Mouse (Mus musculus) right cerebral cortex, postnatal 4 days (tissue): ENCODE measurements around the gene Vps45.
A peak's percentile ranks its signal among the peaks of the same experiment; 100 is the strongest.
"Not testable (repeated sequence)": the region's sequence is repeated elsewhere in the genome, so short reads cannot be mapped to it uniquely, and the experiment has no call there.

ENCODE experiments used
- DNase-seq: peaks from one replicate; pipeline ENCODE4 v3.0.0-alpha.2; 2022

Vps45 gene

DNA sequence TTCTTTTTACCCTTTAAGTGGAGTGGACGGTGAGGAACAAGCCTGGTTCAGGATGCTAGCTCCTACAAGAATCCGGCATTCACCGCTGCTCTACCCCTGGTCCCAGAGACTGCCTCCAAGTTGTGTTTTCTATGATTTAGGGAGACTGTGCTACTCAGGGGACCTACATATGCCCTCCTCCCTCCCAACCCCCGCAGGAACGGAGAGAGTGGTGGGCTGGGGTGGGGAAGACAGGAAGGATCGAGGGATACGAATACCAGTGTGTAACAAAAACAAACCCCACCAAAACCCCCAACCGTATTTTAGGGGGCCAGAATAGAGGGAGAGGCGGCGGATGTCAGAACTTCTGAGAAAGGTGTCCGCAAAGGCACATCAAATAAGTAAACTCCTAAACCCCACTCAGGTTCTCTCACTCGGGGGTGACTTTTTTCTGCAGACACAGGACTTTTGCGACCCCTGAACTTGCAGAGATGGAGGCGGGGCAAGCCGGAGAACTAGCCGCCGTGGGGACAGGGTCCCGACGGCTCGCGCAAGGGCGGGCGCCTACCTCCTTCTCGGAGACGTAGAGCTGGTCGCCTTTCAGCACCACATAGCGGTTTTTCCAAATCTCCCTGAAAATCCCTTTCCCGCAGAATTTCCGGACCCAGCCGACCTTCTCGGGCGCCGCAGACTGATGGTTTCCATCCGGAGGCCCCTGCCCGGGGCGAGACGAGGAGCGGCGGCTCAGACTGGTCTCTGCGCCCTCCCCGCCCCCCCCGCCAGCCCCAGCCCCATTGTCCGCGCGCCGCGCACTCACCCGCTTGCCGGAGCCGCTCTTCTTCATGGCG, 63.1 kb downstream of the Vps45 start:
- DNase-seq = peak; percentile 55

DNA sequence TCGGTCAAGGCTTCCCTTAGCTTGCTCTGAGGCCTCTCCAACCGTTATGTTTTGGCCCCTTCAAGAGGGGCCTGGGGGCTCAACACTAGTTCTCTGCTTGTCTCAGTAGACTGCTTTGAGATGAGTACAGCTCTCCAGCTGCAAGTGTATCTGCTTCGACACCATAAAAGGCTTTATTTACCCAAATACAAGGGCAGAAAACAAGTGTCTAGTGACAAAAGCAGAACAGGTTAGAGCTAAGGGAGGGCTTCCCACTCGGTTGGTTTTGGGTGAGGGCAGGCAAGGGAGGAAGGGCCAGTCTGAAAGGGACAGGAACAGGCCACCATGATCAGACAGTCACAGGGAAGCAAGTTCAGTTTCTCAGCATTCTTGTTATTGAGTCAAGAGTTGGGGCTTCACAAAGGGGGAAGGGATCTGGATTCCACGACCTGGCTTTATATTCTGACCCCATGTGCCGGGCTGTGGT, 63.9 kb downstream of the Vps45 start:
- DNase-seq = no peak

DNA sequence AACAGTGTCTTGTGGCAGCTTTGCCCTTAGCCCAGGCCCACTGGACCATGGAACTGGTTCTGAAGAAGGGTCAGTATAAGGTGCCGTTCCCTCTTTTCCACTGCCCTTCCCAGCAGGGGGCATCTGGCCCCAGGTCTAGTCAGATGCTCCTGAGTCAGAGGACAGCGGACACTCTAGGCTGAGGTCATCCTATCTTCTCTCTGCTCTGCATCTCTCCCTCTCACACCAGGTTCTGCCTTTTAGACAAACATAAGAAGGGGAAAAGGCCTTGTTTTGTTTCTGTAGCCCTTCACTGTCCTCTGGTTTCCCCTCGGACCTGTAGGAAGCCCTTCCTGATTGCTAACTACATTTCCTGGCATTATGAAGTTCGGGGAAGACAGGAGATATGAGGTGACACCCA, 64.4 kb downstream of the Vps45 start:
- DNase-seq = no peak

DNA sequence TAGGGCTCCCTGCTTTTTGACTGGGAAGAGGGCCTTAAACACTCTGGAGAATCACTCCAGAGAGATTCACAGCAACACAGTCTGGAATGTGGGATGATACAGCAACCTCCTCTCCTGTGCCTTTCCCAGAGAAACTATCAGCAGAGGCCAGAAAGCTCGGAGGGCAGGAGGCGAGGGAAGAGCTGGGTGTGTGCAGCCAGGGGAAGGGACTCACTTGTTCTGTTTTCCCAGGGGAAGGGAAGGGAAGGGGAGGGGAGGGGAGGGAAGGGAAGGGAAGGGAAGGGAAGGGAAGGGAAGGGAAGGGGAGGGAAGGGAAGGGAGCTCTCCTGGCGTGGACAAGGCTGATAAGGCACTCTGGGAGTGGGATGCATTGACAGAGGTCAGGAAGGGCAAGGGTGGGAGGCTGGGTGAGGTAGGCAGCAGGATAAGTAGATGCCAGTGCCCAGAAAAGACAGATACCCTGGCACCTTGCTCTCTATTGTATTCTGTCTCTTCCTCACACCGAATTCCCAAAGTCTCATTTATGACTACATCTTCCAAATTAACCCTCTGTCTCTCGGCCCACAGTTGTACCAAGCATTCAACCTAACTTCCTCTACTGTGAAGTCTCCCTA, 65.2 kb downstream of the Vps45 start:
- DNase-seq = no peak

DNA sequence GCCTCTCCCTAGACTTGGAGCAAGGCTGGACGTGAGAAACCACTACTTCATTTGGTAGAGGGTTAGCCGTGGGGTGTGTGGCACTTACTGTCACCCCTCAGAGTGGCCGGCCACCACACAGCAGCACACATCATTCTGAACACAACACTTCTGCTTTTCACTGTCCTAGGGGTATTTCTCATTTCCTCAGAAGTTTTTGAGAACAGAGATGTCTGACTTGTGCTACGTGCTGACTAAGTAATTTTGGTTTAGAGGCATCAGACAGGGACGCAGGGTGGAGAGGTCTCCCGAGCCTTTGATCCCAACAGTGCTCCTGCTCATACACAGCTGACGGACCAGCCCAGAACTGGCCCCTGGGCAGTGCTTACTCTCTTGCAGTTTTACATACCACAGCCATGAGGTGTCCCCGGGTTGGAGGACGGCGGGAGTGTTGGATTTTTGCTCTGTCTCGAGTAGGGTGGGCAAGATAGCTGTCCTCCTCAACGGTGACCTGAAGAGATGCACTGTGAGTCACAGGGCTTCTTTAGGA, 67.8 kb downstream of the Vps45 start:
- DNase-seq = no peak

DNA sequence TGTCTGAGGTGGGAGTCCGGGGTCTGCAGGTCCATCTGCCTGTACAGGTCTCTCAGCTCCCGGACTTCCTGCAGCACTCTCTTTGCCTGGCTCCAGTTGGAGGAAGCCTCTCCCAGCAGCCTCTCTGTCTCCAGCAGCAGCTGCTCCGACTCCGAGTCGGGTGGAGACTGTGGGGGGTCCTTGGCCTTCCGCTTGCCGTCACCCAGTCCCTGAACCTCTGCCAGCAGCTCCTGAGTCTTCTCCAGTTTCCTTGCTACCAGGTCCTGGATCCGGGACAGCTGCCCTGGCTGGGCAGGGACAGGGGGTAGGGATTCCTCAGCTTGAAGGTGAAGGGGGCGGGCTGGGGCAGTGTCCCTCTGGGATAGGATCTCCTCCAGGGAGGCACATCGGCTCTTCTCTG, 69.3 kb downstream of the Vps45 start:
- peak; percentile 38 for DNase-seq

DNA sequence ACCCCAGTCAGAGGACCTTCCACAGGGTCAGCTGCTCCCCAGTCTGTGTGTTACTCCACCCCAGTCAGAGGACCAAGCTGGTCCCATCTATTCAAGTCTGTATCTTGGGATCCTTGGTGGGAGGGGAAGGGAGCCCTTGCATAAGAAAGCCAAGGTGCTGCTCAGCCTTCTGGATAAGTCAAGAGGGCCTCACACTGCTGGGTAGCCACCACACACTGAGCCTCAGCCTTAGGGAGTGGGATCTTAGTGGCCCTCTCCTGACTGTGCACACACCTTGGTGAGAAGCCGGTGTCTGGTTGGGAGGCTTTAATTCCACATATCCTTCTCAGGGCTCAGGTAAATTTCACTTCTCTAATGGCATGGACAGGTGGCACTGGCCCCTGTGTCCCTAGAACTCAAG, 70.1 kb downstream of the Vps45 start:
- no peak for DNase-seq

DNA sequence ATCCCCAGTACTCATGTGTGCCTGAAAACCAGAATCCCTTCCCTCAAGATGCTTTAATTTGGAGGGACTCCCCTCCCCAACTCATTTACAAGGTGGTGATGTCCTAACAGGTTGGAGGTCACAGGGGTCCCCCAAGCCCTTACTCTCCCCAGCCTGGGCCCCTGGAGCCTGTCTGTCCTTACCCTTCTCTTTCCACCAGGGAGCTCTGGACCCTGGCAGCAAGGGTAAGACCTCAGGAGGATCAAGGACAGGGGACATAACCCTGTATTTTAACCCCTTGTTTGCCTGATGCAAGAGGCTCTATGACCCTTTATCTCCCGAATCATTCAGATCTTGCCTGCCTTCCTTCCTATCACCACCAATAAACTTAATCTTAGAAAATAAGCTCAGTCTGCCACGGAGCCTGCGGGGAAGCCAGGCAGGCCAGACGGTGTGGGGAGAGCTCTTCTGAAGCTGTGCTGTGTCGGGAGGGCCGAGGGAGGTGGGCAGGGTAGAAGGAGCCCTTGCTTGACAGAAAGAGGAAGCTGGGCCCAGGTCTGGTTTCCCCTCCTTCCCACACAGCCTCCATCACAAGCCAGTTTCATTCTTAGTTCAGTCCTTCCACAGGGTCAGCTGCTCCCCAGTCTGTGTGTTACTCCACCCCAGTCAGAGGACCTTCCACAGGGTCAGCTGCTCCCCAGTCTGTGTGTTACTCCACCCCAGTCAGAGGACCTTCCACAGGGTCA, 70.7 kb downstream of the Vps45 start:
- DNase-seq = no peak

DNA sequence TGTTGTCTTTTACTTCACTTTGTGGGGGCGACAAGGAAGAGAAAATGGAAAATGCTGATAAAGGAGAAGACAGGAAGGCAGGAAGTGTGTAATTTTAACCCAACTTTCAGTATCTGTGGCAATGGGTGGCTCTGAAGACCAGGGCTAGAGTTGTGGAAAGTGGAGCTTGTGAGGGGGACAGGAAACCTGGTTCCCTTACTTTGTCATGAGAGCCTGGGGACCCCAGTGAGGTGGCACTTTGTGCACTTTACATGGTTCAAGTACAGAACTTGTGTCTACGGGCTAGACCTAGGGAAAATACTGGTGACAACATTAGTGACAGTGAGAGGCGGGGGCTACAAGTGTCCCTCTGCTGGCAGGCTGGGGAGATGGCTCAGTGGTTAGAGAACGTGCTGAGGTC, 71.3 kb downstream of the Vps45 start:
- no peak for DNase-seq

DNA sequence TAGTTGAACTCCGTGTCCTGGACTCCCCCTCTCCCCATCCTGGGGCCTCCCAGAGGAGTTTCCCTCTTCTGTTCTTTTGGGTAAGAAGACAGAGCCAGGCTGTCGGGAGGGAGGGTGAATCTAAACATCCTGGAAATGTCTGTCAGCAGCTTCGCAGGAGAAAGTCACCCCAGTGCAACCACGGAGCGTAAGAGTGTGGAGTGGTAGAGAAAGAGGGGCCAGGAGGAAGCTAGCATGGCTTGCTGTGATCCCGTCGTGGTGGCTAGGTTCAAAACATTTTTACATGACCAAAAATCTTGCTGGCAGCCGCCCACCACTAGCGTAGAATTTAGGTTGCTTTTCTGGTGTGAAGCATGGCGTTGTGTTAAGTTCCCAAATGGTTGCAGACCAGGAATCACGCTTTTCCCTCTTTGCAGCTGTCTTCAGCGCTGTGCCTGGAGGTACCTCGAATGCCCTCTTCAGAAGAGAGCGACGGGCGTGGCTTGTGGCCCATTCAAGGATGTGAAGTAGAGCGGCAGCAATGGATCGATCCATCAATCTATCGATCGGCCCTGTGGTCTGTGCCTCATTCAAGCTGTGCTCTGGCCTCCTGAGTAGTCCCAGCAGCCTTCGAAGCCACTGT, 72.2 kb downstream of the Vps45 start:
- peak; percentile 61 for DNase-seq

DNA sequence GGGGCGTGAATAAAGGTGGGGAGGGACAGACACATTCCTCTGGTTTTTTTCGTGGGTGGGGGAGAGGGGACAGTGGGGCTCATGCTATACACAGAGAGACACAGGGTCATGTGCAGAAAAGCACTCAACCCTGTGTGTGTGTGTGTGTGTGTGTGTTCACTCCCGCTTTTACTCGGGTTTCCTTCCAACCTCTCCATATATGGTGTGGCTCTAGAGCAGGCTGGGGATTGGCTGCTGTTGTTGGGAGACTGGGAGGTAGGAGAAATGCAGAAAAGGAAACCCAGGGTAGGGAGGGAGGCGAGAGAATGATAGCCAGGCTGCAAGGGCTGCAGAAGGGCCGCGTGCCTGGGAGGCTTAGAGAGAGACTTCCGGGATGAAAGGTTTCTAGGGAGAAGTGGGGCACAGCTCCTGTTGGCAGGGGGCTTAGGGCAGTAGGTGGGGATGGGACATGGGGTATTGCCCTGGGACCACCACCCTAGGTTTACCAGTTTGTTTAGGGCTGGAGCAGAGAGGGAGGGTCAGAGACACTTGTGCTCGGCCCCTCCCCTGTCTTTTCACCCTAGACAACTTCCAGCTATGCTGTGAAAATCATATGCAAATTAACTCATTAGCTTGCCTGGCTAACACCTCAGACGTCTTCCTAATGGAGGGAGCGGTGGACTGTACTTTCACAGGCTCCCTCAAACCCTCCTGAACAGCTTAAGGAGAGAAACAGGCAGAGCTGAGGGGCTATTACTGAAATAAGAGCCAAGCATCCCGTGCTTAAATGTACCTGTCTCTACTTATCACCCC, 72.9 kb downstream of the Vps45 start:
- peak; percentile 64 for DNase-seq

DNA sequence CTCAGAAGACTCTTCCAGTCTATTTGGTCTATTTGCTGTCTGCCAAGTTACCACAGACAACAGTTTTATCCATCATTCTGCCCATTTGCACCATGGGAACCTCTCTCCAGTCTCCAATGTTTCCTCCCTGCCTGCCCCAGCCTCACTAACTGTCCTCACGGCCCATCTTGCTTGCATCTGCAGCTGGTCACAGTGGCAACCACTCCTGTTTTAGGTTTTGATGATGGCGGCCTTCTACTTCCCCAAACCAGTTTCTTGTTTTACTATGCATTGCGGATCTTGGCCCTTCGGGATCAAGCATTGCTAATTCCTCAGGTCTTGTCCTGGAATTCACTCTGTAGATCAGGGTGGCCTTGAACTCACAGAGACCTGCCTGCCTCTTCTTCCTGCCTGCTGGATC, 76.1 kb downstream of the Vps45 start:
- no peak for DNase-seq

DNA sequence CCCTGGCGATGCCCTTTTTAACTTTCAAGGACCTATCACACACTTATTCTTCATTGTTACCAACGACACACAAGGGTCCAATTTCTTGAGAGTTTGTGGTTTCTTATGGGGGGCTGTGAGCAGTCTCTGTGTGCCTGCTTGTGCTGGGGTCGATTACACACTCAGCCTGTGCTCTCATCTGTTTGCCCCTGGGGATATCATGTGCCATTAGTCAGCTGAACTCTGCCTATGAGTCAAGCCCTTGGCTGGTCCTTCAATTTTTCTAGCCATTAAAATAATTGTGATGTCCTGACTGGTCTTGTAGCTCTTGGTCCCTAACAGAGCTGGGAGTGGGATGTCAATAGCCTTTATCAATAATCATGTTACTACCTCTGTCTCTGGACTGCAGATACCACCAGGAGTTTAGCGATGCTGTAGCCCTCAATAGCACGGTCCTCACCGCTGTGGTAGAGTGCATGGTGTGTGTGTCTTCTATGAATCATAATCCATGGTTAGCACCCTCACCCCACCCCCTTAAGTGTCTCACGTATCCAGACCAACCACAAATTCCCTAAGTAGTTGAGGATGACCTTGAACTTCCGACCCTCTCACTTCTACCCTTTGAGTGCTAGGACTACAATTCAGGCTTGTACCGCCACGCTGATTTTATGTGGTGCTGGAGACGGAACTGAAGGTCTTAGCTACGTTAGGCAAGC, 77.8 kb downstream of the Vps45 start:
- DNase-seq = no peak

DNA sequence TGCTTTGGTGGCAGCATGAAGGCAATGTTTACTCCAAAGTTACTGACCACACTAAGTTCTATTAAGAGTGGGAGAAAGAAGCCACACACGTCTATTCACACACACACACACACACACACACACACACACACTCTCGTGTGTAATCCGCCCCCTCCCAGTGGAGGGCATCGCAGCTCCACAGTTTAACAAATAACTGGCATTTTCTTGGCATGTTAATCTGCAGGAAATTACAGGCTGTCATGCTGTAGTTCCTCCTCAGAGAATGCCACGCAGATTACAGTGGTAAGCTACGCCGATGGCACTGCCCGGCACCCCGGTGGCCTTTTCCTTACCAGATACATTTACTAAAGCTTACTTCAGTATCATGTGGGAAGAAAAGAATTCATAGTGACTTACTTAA, 80.0 kb downstream of the Vps45 start:
- no peak for DNase-seq

DNA sequence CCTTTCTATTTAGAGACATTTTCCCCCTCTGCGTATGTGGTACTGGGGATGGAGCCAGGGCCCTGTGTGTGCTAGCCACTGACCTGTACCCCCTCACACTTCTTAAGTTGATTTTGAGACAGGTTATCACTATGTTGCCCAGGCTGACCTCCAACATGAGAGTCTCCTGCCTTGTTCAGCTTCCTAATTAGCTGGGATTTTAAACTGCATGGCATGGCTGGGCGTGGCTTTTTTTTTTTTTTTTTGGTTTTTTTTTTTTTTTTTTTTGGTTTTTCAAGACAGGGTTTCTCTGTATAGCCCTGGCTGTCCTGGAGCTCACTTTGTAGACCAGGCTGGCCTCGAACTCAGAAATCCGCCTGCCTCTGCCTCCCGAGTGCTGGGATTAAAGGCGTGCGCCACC, 80.7 kb downstream of the Vps45 start:
- not testable (repeated sequence) for DNase-seq

DNA sequence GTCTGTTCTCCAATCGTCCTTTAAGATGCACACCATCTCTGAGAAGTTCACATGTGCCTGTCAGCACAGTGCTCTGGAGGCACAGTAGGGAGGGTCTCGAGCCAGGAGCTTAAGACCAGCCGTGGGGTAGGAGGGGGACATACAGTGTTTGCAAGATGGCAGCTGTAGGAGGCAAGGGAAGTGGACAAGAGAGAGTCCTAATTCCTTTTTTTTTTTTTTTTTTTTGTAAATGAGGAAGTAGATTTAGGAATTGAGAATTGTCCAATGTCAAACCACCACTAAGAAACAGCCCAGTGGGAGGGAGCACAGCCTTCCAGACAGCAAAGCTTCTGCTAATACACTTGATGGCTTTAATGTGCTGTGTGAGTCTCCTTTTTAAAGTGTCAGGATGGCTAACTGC, 81.2 kb downstream of the Vps45 start:
- DNase-seq = no peak

DNA sequence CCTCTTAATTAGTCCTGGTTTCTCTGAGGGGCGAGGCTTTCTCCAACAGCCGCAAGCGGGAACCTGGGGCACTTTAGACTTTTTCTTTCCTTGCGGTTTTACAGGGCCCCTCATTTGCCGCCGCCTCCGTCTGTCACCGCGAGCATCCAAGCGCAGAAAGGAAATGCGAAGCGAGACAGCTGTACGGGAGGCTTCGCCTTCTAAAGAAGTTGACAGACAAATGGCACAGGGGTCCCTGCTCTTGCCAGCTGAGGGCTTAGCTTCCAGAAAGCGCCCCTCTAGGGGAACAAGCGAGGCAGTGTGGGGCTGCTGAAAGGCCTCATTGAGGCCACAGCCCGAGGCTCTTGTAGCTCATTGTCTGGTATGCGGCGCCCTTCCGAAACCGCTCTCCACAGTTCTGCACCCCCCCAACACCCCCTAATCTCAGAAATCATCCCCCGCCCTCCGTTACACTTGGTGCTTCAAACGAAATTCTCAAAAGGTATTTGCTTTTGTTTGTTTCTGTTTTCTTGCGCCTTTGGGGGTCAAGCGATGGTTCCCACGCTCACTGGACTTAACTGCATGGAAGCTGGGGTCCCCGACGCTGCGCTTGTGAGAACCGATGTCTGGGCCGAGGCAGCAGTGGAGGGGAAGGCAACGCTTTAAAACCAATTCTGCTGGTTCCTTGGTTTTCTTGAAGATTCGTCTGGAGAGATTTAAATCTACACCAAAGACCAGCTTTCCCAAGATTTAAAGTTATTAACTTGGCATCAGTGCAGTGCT, 85.2 kb downstream of the Vps45 start:
- DNase-seq = peak; percentile 55

DNA sequence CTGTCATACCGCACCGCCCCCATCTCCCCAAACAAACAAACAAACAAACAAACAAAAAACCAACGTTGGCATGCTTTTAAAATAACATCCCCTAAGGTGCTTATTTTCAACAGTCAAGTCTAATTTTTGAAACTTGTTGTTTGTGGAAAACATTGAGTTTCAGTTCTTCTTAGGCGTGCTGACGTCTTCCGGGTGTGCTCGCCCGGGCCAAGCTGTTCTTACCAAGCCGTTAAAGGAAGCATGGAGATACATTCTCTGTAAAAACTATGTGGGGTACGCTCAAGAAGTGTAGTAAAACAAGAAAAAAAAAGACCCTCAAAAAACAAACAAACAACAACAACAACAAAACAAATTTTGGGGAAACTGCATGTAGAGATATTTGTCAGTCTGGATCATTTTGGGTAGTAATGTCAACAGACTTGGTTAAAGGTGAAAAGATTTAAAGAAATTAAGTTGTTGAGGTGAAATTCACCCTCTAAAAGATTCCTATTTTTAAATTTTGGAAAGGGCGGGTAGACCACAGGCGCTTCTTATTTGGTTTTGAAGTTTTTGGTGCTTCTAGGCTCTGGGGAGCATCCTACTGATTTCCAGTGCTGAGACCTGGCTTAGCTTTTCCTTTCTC, 85.9 kb downstream of the Vps45 start:
- no peak for DNase-seq

DNA sequence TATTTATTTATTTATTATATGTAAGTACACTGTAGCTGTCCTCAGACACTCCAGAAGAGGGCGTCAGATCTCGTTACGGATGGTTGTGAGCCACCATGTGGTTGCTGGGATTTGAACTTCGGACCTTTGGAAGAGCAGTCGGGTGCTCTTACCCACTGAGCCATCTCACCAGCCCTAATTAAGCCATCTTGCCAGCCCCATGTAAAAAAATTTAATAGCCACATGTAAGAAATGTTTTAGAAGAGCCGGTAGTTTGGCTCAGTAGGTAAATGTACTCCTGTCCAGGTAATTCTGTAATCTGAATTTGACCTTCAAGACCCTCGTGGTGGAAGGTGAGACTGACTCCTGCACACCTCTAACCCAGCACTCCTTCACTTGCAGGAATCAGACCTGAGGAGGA, 87.6 kb downstream of the Vps45 start:
- not testable (repeated sequence) for DNase-seq

DNA sequence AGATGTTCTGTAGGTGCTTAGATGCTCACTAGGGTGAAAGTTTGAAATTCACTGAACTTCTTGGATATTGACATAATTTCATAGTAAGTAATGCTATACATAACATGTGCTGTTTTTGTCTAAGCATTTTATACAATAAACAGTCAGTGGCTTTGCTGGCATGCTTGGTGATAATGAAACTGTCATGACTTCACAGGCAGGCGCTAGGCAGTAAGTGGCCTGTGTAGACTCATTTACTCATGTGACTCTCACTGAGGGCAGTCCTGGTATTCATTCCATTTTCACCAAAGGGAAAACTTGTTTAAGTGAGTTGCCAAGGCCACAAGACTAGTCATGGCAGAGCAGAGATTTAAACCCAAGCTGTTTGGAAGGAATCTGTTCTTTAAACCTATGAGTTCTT, 89.0 kb downstream of the Vps45 start:
- DNase-seq = no peak
